Mouse (Mus musculus): ENCODE data around the gene Abcc12.

- TF ChIP-seq CTCF (IDR thresholded peaks at IDR 0.05; ENCODE audit: insufficient read depth, low read length) (no peak), POLR2A (IDR thresholded peaks at IDR 0.05; ENCODE audit: borderline replicate concordance, extremely low read depth, low read depth, low read length) (no peak)
Observed at GRCm38 (mm10) chr8:86540376-86540775, 40.1 kb downstream of the Abcc12 start.

Data from lung, adult 2 months (tissue).